8 mouse cellular contexts compared by ENCODE assay signal in genomic region chr13:55471156-55471818, GRCm38 (mm10). TPM values are rescaled to one million over a fixed set of nuclear protein-coding genes. Genes with fewer than 3 reads are reported as not detected.
DNase-seq lines count a peak whose midpoint lies in the region; ATAC-seq and TF ChIP-seq lines count a peak whose summit lies in the region.

No protein-coding gene starts in this region.

- peaks cover 68% of the 10 kb centered on the region for H3K27me3 ChIP-seq in G1E (ENCODE audit: insufficient read depth, low read length)
- H3K27me3 ChIP-seq in forebrain, embryonic 11.5 days (ENCODE audit: control insufficient read depth, insufficient read depth, low read length) = no peaks in the 10 kb centered on the region
- peaks cover 7% of the 10 kb centered on the region; the same call in 1 of the 2 replicates for H3K27me3 ChIP-seq in lung, postnatal 0 days (replicated peaks; ENCODE audit: insufficient read depth, low read length)

- H3K4me1 ChIP-seq in G1E (ENCODE audit: insufficient read depth, low read depth, low read length) = peaks cover 23% of the 10 kb centered on the region
- H3K4me1 ChIP-seq in forebrain, embryonic 11.5 days (replicated peaks; ENCODE audit: control insufficient read depth, insufficient read depth, low read length) = peaks cover 60% of the 10 kb centered on the region
- peaks cover 14% of the 10 kb centered on the region; the same call in 1 of the 2 replicates for H3K4me1 ChIP-seq in lung, postnatal 0 days (ENCODE audit: insufficient read depth, low read depth, low read length)

- WGBS in forebrain, embryonic 11.5 days = 1% methylated on average over 54 of the region's 54 CpGs
- WGBS in lung, postnatal 0 days = 2% methylated on average over 52 of the region's 54 CpGs

- intact Hi-C loops in heart, postnatal 10 days (cut with DNase I) = loop anchor here (1.0 kb wide), 1 partner anchor 53 kb away; no protein-coding TSS in a partner anchor

- peak overlapping the region; percentile 71 for H3K4me3 ChIP-seq in G1E (ENCODE audit: low read depth, low read length)
- H3K4me3 ChIP-seq in forebrain, embryonic 11.5 days (ENCODE audit: low read depth, low read length) = peak overlapping the region; percentile 49
- H3K4me3 ChIP-seq in lung, postnatal 0 days (ENCODE audit: low read depth, low read length) = peak overlapping the region; percentile 56

- H3K4me2 ChIP-seq in forebrain, embryonic 11.5 days (ENCODE audit: low read depth, low read length, severe bottlenecking) = peak overlapping the region; percentile 100
- H3K4me2 ChIP-seq in lung, postnatal 0 days (replicated peaks; ENCODE audit: low read depth, low read length) = peak overlapping the region; percentile 99

- peaks cover 2% of the 10 kb centered on the region for H3K36me3 ChIP-seq in G1E (replicated peaks)
- H3K36me3 ChIP-seq in forebrain, embryonic 11.5 days (ENCODE audit: control insufficient read depth, insufficient read depth, low read length) = peaks cover 6% of the 10 kb centered on the region; the same call in 1 of the 2 replicates
- no peaks in the 10 kb centered on the region for H3K36me3 ChIP-seq in lung, postnatal 0 days (ENCODE audit: insufficient read depth, low read length)

- no peak for ATAC-seq in G1E (ENCODE audit: extremely low read depth, insufficient number of reproducible peaks, low FRiP score, poor library complexity, severe bottlenecking)
- peak; percentile 57 for ATAC-seq in forebrain, embryonic 11.5 days (replicated peaks; ENCODE audit: low FRiP score)
- peak; percentile 77 for ATAC-seq in lung, postnatal 0 days

- DNase-seq in G1E (ENCODE audit: low spot score) = peak; percentile 90
- peak; percentile 48 for DNase-seq in c-Kit-positive CD71-positive TER-119-negative erythroid progenitor cells, embryonic 14.5 days (ENCODE audit: low read depth)
- DNase-seq in forebrain, embryonic 11.5 days (ENCODE audit: low spot score) = peak; percentile 98
- peak; percentile 91 to 92 for DNase-seq in heart, postnatal 10 days
- DNase-seq in kidney, postnatal 4 days = peak; percentile 90 to 93
- DNase-seq in lung, postnatal 0 days (ENCODE audit: low spot score) = peak; percentile 79
- peak; percentile 70 for DNase-seq in ovary, postnatal 10 days (ENCODE audit: low spot score)
- DNase-seq in thymus, postnatal 25 days = peak; percentile 85

- TF ChIP-seq EP300 in lung, postnatal 0 days (IDR thresholded peaks at IDR 0.05) = no peak

- H3K27ac ChIP-seq in forebrain, embryonic 11.5 days (ENCODE audit: low read depth, low read length) = peak overlapping the region; percentile 66
- no peak overlapping the region; the same call in 1 of the 2 replicates for H3K27ac ChIP-seq in lung, postnatal 0 days (ENCODE audit: low read length)

- peak; percentile 51; the same call in 1 of the 2 replicates for TF ChIP-seq CTCF in G1E (IDR thresholded peaks at IDR 0.05; ENCODE audit: low read depth, low read length)
- peak; percentile 90 for TF ChIP-seq CTCF in lung, postnatal 0 days (IDR thresholded peaks at IDR 0.05)

- H3K9ac ChIP-seq in forebrain, embryonic 11.5 days (ENCODE audit: low read length) = peak overlapping the region; percentile 77
- H3K9ac ChIP-seq in lung, postnatal 0 days (replicated peaks; ENCODE audit: low read depth) = peak overlapping the region; percentile 34; the same call in 1 of the 2 replicates

- H3K9me3 ChIP-seq in G1E (replicated peaks) = peaks cover 8% of the 10 kb centered on the region
- no peaks in the 10 kb centered on the region for H3K9me3 ChIP-seq in forebrain, embryonic 11.5 days (ENCODE audit: control insufficient read depth, low read length)
- no peaks in the 10 kb centered on the region for H3K9me3 ChIP-seq in lung, postnatal 0 days (ENCODE audit: low read length)

RNA-seq across cellular contexts. Expression of gene Prr7, which starts 7.2 kb away (rescaled TPM):
- total RNA-seq in G1E (2014; fragmentation: Nextera tagmentation) (0.53 TPM in 1 of 2 replicates, not detected in the other), G1E (2017) (0.44 and 1.6 TPM in 2 replicates)
- polyA plus RNA-seq in G1E (2012) = 1.6 and 2.7 TPM in 2 replicates
- 2.3 and 3.9 TPM in 2 replicates for polyA plus RNA-seq in forebrain, embryonic 11.5 days (2014; fragmentation: Nextera tagmentation; extraction: Ambion mirVana)
- 1 to 10 TPM; 1.7 to 1.8 TPM for total RNA-seq in heart, postnatal 10 days (2021)
- polyA plus RNA-seq in lung, postnatal 0 days (2015; fragmentation: Nextera tagmentation; extraction: Ambion mirVana) = 0.17 and 0.45 TPM in 2 replicates

RNA-seq across cellular contexts. Expression of gene Dbn1, which starts 16.6 kb away (rescaled TPM):
- not detected in 2 replicates for total RNA-seq in G1E (2014; fragmentation: Nextera tagmentation)
- total RNA-seq in G1E (2017) = 0.23 and 0.33 TPM in 2 replicates
- polyA plus RNA-seq in G1E (2012) = 0.25 and 0.30 TPM in 2 replicates
- 411 and 418 TPM in 2 replicates for polyA plus RNA-seq in forebrain, embryonic 11.5 days (2014; fragmentation: Nextera tagmentation; extraction: Ambion mirVana)
- 10 to 100 TPM; 53.7 to 58.2 TPM for total RNA-seq in heart, postnatal 10 days (2021)
- polyA plus RNA-seq in lung, postnatal 0 days (2015; fragmentation: Nextera tagmentation; extraction: Ambion mirVana) = 43.0 and 50.6 TPM in 2 replicates

RNA-seq across cellular contexts. Expression of gene Grk6, which starts 26.4 kb away (rescaled TPM):
- total RNA-seq in G1E (2014; fragmentation: Nextera tagmentation) = 23.0 and 27.5 TPM in 2 replicates
- 48.9 and 53.9 TPM in 2 replicates for total RNA-seq in G1E (2017)
- polyA plus RNA-seq in G1E (2012) = 42.6 and 46.0 TPM in 2 replicates
- polyA plus RNA-seq in forebrain, embryonic 11.5 days (2014; fragmentation: Nextera tagmentation; extraction: Ambion mirVana) = 69.5 and 79.2 TPM in 2 replicates
- 10 to 100 TPM; 26.3 to 28.5 TPM for total RNA-seq in heart, postnatal 10 days (2021)
- polyA plus RNA-seq in lung, postnatal 0 days (2015; fragmentation: Nextera tagmentation; extraction: Ambion mirVana) = 20.4 and 20.5 TPM in 2 replicates

RNA-seq across cellular contexts. Expression of gene Pdlim7, which starts 42.2 kb away (rescaled TPM):
- 19.9 and 20.0 TPM in 2 replicates for total RNA-seq in G1E (2014; fragmentation: Nextera tagmentation)
- total RNA-seq in G1E (2017) = 8.5 and 13.5 TPM in 2 replicates
- 52.5 and 61.7 TPM in 2 replicates for polyA plus RNA-seq in G1E (2012)
- 165 and 185 TPM in 2 replicates for polyA plus RNA-seq in forebrain, embryonic 11.5 days (2014; fragmentation: Nextera tagmentation; extraction: Ambion mirVana)
- 10 to 100 TPM; 63.6 to 74.2 TPM for total RNA-seq in heart, postnatal 10 days (2021)
- polyA plus RNA-seq in lung, postnatal 0 days (2015; fragmentation: Nextera tagmentation; extraction: Ambion mirVana) = 109 and 111 TPM in 2 replicates

RNA-seq across cellular contexts. Expression of gene F12, which starts 44.7 kb away (rescaled TPM):
- total RNA-seq in G1E (2014; fragmentation: Nextera tagmentation) (not detected in 2 replicates), G1E (2017) (0.05 TPM in 1 of 2 replicates, not detected in the other)
- not detected in 2 replicates for polyA plus RNA-seq in G1E (2012)
- not detected in 2 replicates for polyA plus RNA-seq in forebrain, embryonic 11.5 days (2014; fragmentation: Nextera tagmentation; extraction: Ambion mirVana)
- total RNA-seq in heart, postnatal 10 days (2021) = not detected
- not detected in 2 replicates for polyA plus RNA-seq in lung, postnatal 0 days (2015; fragmentation: Nextera tagmentation; extraction: Ambion mirVana)

Comparison
In these comparisons a context has a peak if more than half of its experiments do, and no peak if none do; other contexts are left out.
1. DNase-seq: peak in every context shown above with its lines; median percentile 98 in forebrain, embryonic 11.5 days; 92 in heart, postnatal 10 days; 92 in kidney, postnatal 4 days; 90 in G1E; 85 in thymus, postnatal 25 days; 79 in lung, postnatal 0 days; 70 in ovary, postnatal 10 days; 48 in c-Kit-positive CD71-positive TER-119-negative erythroid progenitor cells, embryonic 14.5 days.
2. RNA of gene Dbn1, which starts 16.6 kb away (polyA plus RNA-seq): 411 to 418 TPM in forebrain, embryonic 11.5 days and 43.0 to 50.6 TPM in lung, postnatal 0 days; 0.25 to 0.30 TPM in G1E; every median in the first group is over 10 times any median in the second.
3. Peak in every context shown above with its lines, with median percentiles within 50 percentile points of each other: H3K4me3 ChIP-seq.